Mouse (Mus musculus) kidney, postnatal 4 days (tissue): ENCODE data around the gene Olfr452.

Experiments used
- DNase-seq, 2 experiments: peaks; one replicate each; pipeline ENCODE4 v3.0.0; 2021; ENCODE audit warnings: mixed read lengths in 2 of 2

The Olfr452 gene

GRCm38 (mm10) chr6:42784793-42785192, at the start of gene Olfr452:
Olfr452 (plus strand) TSS chr6:42785093.
- no peak for DNase-seq

DNA sequence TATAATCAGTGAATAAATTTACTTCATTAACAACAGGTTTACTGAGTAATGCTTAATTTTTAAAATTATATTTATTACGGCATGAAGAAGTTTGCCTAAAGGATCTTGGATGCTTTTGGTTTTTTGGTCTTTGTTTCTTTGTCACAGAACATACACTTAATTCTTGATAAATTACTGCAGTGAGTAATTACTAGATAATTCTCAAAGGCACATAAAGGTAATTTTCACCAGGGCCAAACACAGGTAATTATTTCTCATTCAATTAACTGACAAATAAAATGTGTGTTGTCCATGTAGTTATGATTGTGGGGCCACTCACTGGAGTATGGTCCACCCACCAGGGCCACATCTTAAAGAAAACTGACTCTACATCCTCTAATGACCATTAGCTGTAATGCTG, 45.8 kb upstream of the Olfr452 start, which contains the start of gene Olfr453:
Olfr453 (plus strand) TSS at position 301 of the 400 bp plus-strand sequence.
- DNase-seq, result no peak

- no peak for DNase-seq
These were observed 42.6 kb upstream of the Olfr452 start for GRCm38 (mm10) chr6:42742303-42742702.

GRCm38 (mm10) chr6:42747846-42748245, 37.0 kb upstream of the Olfr452 start:
- no peak for DNase-seq

- no peak for DNase-seq
These were observed 28.8 kb upstream of the Olfr452 start, which contains the start of gene Olfr38 for GRCm38 (mm10) chr6:42756104-42756503. Olfr38 (plus strand) TSS chr6:42756404.

GRCm38 (mm10) chr6:42777066-42777465, 7.8 kb upstream of the Olfr452 start:
- no peak for DNase-seq

DNA sequence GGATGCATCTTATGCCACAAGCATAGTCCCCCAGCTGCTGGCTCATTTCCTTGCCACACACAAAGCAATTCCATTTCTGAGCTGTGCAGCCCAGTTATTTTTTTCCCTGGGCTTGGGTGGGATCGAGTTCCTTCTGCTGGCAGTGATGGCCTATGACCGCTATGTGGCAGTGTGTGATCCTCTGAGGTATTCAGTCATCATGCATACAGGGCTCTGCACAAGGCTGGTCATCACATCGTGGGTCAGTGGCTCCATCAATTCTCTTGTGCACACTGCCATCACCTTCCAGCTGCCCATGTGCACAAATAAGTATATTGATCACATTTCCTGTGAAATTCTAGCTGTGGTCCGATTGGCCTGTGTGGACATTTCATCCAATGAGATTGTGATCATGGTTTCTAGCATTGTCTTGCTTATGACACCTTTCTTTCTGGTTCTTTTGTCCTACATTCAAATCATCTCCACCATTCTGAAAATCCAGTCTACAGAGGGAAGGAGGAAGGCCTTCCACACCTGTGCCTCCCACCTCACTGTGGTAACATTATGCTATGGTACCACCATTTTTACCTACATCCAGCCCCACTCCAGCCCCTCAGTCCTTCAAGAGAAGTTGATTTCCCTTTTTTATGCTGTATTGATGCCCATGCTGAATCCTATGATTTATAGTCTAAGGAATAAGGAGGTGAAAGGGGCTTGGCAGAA, 5.5 kb downstream of the Olfr452 start:
- DNase-seq, result peak in 1 of 2 experiments; percentile 3

DNA sequence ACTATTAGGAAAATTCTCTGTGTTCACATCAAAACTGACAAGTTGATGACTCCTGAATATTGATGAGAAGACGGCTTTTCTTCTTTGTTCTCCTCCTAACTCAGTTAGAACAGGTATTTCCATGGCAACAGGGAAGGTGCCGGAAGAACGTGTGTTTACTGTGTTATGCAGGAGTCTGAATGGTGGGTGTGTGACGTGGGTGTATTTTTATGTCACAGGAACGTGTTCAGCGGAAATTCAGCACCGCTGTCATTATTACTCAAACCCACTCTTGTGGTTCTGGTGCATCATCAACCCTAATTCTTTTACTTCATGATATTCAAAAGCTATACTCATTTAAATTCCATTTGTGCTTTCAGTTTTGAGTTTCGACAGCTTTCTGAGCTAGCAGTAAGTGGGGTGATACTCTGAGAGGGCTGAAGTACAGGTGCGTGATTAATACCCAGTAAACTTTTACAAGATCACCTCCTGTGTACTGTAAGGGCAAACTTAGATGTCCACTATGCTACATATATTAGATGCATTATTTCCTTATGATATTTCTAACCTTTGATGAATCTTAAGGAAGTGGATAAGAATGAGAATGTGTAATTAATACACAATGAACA, 6.2 kb downstream of the Olfr452 start:
- no peak for DNase-seq

- no peak for DNase-seq
These were observed 10.1 kb downstream of the Olfr452 start for GRCm38 (mm10) chr6:42794982-42795381.

DNA sequence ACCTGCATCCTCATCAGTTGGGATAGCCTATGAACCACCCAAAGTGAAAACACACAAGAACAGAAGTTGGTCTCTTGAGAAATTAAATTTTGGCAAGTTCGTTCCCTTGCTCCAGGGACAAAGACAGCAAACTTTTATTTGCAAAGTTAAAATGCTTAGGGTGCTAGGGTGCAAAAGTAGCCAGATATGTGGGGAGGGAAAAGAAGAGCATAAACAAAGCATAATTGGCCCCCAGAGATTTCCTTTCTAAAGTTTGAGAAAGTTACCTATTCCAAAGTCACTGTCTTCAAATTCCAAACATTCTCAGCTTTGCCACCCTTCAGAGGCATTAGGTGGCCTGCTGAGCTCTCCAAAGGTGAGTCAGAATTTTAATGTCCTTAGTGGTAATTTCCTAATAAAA, 26.7 kb downstream of the Olfr452 start, which contains the start of gene Olfr450:
Olfr450 (plus strand) TSS at position 301 of the 400 bp plus-strand sequence.
- DNase-seq, result no peak

- no peak for DNase-seq
These were observed 49.2 kb downstream of the Olfr452 start, which contains the start of gene Olfr449 for GRCm38 (mm10) chr6:42834084-42834483. Olfr449 (plus strand) TSS chr6:42834384.
